Mouse (Mus musculus) limb, embryonic 10.5 days (tissue): ENCODE data around the gene Vwf. TPM values are rescaled to one million over a fixed set of nuclear protein-coding genes. Genes with fewer than 3 reads are reported as not detected.

ENCODE experiments used
- DNase-seq: peaks from one replicate; pipeline ENCODE4 v3.0.0-alpha.2; 2017; ENCODE audit warnings: low spot score
- H3K27ac ChIP-seq: fragments of 300-500 bp; sonication (generic); 2 replicates; pipeline ENCODE4 v1.5.1; 2016; ENCODE audit warnings: mild to moderate bottlenecking
- H3K27me3 ChIP-seq: fragments of 300-500 bp; sonication (generic); 2 replicates; pipeline ENCODE4 v1.6.1; 2016; ENCODE audit warnings: low read depth, mild to moderate bottlenecking; ENCODE audit not compliant: poor library complexity, severe bottlenecking
- H3K36me3 ChIP-seq: fragments of 300-500 bp; sonication (generic); 2 replicates; pipeline ENCODE4 v1.6.1; 2016; ENCODE audit warnings: mild to moderate bottlenecking, moderate library complexity
- H3K4me1 ChIP-seq: fragments of 300-500 bp; sonication (generic); 2 replicates; pipeline ENCODE4 v1.6.1; 2016
- H3K4me3 ChIP-seq: fragments of 300-500 bp; sonication (generic); 2 replicates; pipeline ENCODE4 v1.5.1; 2016; ENCODE audit warnings: mild to moderate bottlenecking, moderate library complexity
- H3K9me3 ChIP-seq: fragments of 300-500 bp; sonication (generic); replicated peaks from 2 replicates; pipeline ENCODE4 v1.6.1; 2016; ENCODE audit warnings: mild to moderate bottlenecking
- WGBS: fragments of 180-500 bp; shearing (Covaris S2); methylation state at CpG from one replicate; pipeline ENCODE4 v1.1.7; 2016; 5-methylcytosine and 5-hydroxymethylcytosine counted together
- polyA plus RNA-seq: library from polyadenylated mRNA; unstranded; fragments of >200 nt; fragmentation: Nextera tagmentation; extraction: Ambion mirVana; gene quantifications from 2 replicates; pipeline ENCODE4 v1.2.1, GENCODE M21; 2016

The Vwf gene
- polyA plus RNA-seq, 1 experiment from 2014 or later = 5.3 TPM

GRCm38 (mm10) chr6:125558831-125559230, 12.3 kb downstream of the Vwf start:
- H3K27me3 ChIP-seq = no peaks in the 10 kb centered on the region
- no peaks in the 10 kb centered on the region; the same call in 1 of the 2 replicates for H3K4me1 ChIP-seq
- DNase-seq = no peak
- WGBS = 87% methylated on average over 8 of the region's 8 CpGs
- H3K36me3 ChIP-seq = no peaks in the 10 kb centered on the region
- H3K27ac ChIP-seq = no peak overlapping the region
- no peaks in the 10 kb centered on the region for H3K9me3 ChIP-seq
- H3K4me3 ChIP-seq = no peak overlapping the region

- Histone ChIP-seq H3K36me3 (no peaks in the 10 kb centered on the region), H3K4me3 (no peak overlapping the region), H3K4me1 (no peaks in the 10 kb centered on the region; the same call in 1 of the 2 replicates), H3K27me3 (no peaks in the 10 kb centered on the region), H3K9me3 (no peaks in the 10 kb centered on the region), H3K27ac (no peak overlapping the region)
- 82% methylated on average over 5 of the region's 5 CpGs for WGBS
- no peak for DNase-seq
These were observed 14.5 kb downstream of the Vwf start for GRCm38 (mm10) chr6:125561031-125561430.

- 80% methylated on average over 2 of the region's 2 CpGs for WGBS
These were observed 14.9 kb downstream of the Vwf start for GRCm38 (mm10) chr6:125561521-125561920.

GRCm38 (mm10) chr6:125564812-125565281, 18.3 kb downstream of the Vwf start:
- 76% methylated on average over 7 of the region's 7 CpGs for WGBS
- no peak for DNase-seq
- Histone ChIP-seq H3K9me3 (no peaks in the 10 kb centered on the region), H3K27ac (no peak overlapping the region), H3K36me3 (no peaks in the 10 kb centered on the region), H3K4me1 (no peaks in the 10 kb centered on the region), H3K4me3 (no peak overlapping the region), H3K27me3 (no peaks in the 10 kb centered on the region)

More at GRCm38 (mm10) chr6:125561521-125561920, 14.9 kb downstream of the Vwf start:
- Histone ChIP-seq H3K36me3 (no peaks in the 10 kb centered on the region), H3K4me1 (no peaks in the 10 kb centered on the region; the same call in 1 of the 2 replicates), H3K27ac (no peak overlapping the region), H3K27me3 (no peaks in the 10 kb centered on the region), H3K4me3 (no peak overlapping the region), H3K9me3 (no peaks in the 10 kb centered on the region)
- no peak for DNase-seq

- H3K4me3 ChIP-seq = no peak overlapping the region
- no peak overlapping the region for H3K27ac ChIP-seq
- no peaks in the 10 kb centered on the region for H3K9me3 ChIP-seq
- 90% methylated on average over 6 of the region's 6 CpGs for WGBS
- DNase-seq = no peak
- no peaks in the 10 kb centered on the region for H3K27me3 ChIP-seq
- H3K4me1 ChIP-seq = no peaks in the 10 kb centered on the region
- no peaks in the 10 kb centered on the region for H3K36me3 ChIP-seq
These were observed 18.8 kb downstream of the Vwf start for GRCm38 (mm10) chr6:125565326-125565725.

GRCm38 (mm10) chr6:125566656-125567055, 20.1 kb downstream of the Vwf start:
- 90% methylated on average over 3 of the region's 3 CpGs for WGBS
- Histone ChIP-seq H3K4me3 (no peak overlapping the region), H3K27ac (no peak overlapping the region), H3K27me3 (no peaks in the 10 kb centered on the region), H3K36me3 (no peaks in the 10 kb centered on the region), H3K9me3 (no peaks in the 10 kb centered on the region), H3K4me1 (no peaks in the 10 kb centered on the region)
- DNase-seq = no peak

- Histone ChIP-seq H3K9me3 (no peaks in the 10 kb centered on the region), H3K27ac (no peak overlapping the region), H3K4me3 (no peak overlapping the region), H3K4me1 (peaks cover 10% of the 10 kb centered on the region), H3K36me3 (no peaks in the 10 kb centered on the region), H3K27me3 (no peaks in the 10 kb centered on the region)
- 86% methylated on average over 2 of the region's 2 CpGs for WGBS
- DNase-seq = no peak
These were observed 21.8 kb downstream of the Vwf start for GRCm38 (mm10) chr6:125568381-125568780.

- H3K36me3 ChIP-seq = no peaks in the 10 kb centered on the region
These were observed 26.0 kb downstream of the Vwf start for GRCm38 (mm10) chr6:125572291-125573188.

GRCm38 (mm10) chr6:125573189-125573928, 26.8 kb downstream of the Vwf start:
- Histone ChIP-seq H3K27me3 (no peaks in the 10 kb centered on the region), H3K4me3 (peak overlapping the region; percentile 46), H3K9me3 (no peaks in the 10 kb centered on the region), H3K27ac (peak overlapping the region; percentile 76), H3K36me3 (no peaks in the 10 kb centered on the region), H3K4me1 (peaks cover 22% of the 10 kb centered on the region)
- peak; percentile 79 for DNase-seq
- 6% methylated on average over 14 of the region's 14 CpGs for WGBS

More at GRCm38 (mm10) chr6:125572291-125573188, 26.0 kb downstream of the Vwf start:
- Histone ChIP-seq H3K27me3 (no peaks in the 10 kb centered on the region), H3K4me1 (peaks cover 18% of the 10 kb centered on the region), H3K4me3 (peak overlapping the region; percentile 46), H3K9me3 (no peaks in the 10 kb centered on the region), H3K27ac (peak overlapping the region; percentile 76)
- 51% methylated on average over 18 of the region's 18 CpGs for WGBS
- DNase-seq = no peak

- H3K27me3 ChIP-seq = no peaks in the 10 kb centered on the region
- peaks cover 23% of the 10 kb centered on the region for H3K4me1 ChIP-seq
- no peak overlapping the region for H3K27ac ChIP-seq
- DNase-seq = no peak
- H3K9me3 ChIP-seq = no peaks in the 10 kb centered on the region
- H3K36me3 ChIP-seq = no peaks in the 10 kb centered on the region
- H3K4me3 ChIP-seq = no peak overlapping the region
- 94% methylated on average over 6 of the region's 6 CpGs for WGBS
These were observed 28.5 kb downstream of the Vwf start for GRCm38 (mm10) chr6:125575080-125575479.

GRCm38 (mm10) chr6:125577301-125577700, 30.7 kb downstream of the Vwf start:
- H3K27ac ChIP-seq = no peak overlapping the region
- WGBS = 90% methylated on average over 9 of the region's 9 CpGs
- no peaks in the 10 kb centered on the region for H3K27me3 ChIP-seq
- H3K4me1 ChIP-seq = peaks cover 22% of the 10 kb centered on the region
- no peak for DNase-seq
- H3K36me3 ChIP-seq = no peaks in the 10 kb centered on the region
- H3K9me3 ChIP-seq = no peaks in the 10 kb centered on the region
- H3K4me3 ChIP-seq = no peak overlapping the region

GRCm38 (mm10) chr6:125577882-125578646, 31.5 kb downstream of the Vwf start:
- H3K27me3 ChIP-seq = no peaks in the 10 kb centered on the region
- H3K4me1 ChIP-seq = peaks cover 14% of the 10 kb centered on the region
- 57% methylated on average over 11 of the region's 11 CpGs for WGBS
- no peaks in the 10 kb centered on the region for H3K9me3 ChIP-seq
- DNase-seq = no peak
- no peaks in the 10 kb centered on the region for H3K36me3 ChIP-seq
- no peak overlapping the region for H3K27ac ChIP-seq
- H3K4me3 ChIP-seq = no peak overlapping the region
